Mouse (Mus musculus) thymus, postnatal 25 days (tissue): ENCODE measurements around the gene Senp8.

ENCODE experiments used
- DNase-seq: peaks from one replicate; pipeline ENCODE4 v3.0.0; 2022

Senp8 gene

DNA sequence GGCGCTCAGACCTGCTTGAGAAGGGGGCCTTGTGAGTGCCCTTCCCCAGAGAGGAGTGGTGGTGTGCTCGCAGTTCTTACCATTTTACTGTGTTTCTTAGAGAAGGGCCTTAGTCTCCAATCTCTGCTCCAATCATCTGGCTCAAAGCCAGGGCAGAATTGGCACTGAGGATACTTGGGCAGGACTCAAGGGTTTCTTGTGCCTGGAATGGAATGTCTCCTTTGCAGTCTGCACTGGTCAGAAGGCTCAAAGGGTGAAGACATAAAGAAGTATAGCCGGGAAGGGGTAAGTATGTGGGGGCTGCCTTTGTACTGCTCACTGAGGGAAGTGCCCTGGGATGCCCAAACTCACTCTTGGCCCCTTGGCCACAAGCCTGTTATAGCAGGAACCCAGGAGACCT, 41.3 kb downstream of the Senp8 start:
- DNase-seq = no peak

DNA sequence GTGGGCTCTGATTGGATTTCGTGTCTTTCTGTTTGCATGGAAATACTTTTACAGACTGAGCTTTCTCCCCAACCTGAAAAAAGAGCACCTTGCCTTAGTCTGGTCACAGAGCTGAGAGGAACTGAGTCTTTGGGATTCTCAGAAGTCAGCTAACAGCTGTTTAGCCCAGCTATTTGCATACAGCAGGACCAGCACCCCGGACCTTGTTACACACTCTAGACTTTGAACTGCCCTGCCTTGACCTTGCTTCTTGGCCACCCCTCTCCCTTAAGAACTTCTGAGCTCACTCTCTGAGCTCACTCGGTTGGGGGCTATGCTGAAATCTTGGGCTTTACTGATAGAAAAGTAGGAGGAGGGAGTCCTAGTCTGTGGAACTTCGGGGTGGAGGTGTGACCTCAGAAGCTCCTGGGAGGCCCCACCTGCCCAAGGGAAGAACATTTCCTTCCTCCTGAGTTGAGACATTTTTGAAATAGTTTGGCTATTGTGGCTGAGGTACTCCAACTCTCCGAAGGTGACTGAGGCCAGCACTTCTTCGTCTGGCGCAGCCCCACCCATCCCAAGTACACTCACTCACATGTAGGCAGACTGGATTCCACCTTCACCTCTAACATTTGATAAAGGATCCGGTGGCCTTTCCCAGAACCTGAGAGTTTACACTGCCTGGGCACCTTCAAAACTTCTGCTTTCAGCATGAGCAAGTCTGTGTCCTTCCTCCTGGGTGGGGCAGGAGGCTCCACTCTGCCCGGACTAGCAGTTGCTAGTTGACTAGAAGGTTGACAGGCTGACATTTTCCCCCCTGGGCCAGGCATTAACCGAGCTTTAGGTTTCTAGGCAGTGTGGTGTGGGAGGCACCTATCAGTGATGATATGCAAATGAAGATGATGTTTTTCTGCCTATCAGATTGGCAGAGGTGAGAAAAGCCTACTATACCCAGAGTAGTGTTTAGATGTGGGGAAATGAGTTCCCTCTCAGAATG, 43.4 kb downstream of the Senp8 start:
- peak; percentile 23 for DNase-seq

DNA sequence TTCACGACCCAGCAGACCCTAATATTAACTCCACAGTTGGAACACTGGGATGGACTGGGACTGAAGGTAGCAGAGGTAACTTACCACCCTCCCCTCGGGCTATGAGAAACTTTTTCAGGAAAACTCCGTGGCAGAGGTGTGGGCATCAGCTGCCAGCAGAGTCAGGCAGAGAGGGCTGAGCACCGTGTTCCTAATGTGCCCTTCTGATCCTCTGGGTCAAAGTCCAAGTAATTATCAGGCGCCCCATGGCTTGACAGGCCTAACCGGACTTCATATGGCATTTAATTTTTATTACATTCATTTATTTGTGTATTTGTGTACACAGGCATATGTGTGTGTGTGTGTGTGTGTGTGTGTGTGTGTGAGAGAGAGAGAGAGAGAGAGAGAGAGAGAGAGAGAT, 47.4 kb downstream of the Senp8 start:
- DNase-seq = no peak

DNA sequence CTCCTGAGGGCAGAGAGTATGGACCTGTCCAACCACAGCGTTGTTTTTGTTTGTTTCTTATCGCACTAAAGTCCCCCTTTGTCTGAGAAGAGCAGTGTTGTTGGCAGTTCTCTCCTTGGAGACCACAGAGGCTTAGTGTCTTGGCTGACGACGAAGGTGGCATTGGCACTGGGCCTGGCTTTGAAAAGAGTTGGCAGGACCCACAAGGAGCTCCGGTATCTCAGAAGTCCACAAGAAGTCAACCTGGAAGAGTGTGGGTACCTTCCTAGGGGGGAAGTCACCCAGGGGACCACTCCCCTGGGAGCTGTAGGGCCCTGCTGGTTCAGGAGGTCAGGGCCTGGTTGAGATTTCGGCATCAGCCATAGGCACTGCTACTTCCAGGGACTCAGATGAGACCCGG, 49.4 kb downstream of the Senp8 start:
- no peak for DNase-seq

DNA sequence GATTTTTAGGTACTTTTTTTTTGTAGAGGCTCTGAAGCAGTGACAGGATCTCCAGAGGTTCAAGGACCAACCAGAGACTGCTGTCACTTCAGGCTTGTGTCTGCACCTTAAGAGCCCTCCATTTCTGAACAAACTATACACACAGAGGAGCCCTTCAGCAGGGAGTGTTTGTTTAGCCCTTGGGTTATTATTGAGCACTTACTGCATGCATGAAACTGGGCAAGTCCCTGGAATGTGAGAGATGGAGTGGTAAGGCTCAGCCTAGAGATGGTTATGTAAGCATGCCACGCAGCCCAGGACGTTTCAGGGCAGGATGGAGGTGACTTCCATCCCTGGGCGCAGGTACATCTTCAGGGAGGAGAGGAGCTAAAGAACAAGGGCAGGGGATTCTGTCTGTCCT, 54.1 kb downstream of the Senp8 start:
- DNase-seq = no peak

DNA sequence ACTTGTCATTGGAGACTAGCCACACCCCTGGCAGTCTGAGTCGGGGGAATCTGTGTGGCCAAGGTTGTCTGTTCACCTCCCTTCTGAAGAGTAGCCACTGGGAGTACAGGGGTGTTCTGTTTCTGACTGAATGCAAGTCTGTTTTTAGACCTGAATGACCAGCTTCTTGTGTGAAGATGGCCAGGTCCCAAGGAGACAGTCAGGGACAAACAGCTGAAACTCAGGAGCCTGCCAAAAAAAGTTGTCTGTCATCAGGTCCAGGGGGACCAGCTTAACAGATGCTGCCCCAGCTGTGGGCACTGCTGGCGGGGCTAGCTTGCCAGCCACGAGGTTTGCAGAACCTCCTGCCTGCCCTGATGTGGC, 55.1 kb downstream of the Senp8 start:
- no peak for DNase-seq

DNA sequence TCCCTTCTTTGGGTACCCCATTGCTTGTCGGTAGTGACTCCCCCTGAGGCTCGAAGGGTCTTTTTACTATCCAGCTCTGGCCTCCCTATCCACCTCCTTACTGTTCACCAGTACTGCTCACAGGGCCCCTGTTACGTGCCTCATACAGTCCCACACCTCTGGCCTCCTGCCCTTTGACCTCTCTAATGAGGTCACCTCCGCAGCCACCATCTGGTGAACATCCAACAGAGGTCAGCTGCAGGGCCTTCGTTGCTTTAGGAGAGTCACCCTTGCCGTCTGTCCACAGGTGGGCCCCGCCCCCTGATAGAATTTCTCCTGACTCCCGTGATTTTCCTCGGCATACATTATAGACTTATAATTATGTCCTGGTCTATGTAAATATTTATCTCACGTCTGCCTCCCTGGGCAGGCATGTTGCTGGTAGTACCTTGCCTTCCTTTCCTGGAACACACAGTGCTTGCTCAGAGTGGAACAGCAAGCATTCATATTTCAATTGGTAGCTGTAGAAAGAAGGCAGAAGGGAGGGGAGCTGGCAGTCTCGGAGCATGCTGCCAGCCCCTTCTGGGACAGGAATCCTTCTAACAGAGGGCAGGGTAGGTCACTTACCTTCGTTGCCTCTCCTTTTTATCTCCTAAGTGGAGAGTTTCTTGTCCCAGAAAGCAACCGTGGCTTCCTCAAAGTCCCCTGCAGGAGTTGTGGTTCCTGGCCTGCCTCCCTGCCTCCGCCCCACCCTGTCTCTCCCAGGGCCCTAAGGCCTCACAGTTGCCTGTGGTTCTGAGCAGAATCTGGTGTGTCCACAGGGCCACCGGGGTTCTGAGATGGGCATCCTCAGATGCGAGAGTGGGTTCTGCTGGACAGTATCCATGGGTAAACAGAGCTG, 55.7 kb downstream of the Senp8 start:
- DNase-seq = no peak

DNA sequence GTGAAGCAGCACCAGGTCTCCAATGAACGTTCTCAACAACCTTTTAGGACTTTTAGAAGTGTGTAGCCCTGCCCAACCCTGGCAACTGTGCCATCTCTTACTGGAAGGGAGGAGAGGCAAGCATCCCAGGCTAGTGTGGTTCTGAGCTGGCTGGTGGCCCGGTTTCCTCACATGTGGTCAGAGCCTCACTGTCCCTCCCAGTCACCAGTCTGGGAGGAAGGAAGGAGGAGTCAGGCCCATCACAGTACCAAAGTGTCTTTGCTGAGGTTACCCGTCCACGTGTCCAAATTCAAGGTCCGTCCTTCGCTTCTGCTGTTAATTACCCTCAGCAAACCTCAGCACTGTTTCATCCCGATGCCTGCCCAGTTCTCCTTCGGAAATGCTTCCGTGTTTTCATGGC, 58.4 kb downstream of the Senp8 start:
- DNase-seq = no peak

DNA sequence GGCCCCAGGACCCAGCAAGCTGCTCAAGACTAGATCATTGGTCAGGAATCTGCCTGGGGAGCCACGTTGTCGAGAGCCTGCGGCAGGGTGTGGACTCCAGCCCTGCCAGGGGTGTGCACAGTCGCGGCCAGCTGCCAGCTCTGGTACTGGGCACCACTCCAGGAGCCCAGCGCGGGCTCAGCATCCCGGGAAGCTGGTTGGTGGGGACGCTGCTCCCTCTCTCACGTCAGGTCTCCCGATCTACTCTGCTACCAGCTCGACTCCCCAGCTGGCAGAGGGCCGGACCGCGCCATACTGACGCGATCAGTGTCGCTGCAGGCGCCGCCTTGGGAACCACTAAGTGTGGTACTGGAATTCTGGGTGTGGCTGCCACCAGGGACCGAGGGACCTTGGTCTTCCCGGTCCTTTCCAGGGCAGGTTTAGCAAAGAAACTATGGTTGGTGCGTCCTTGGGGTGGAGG, 58.8 kb downstream of the Senp8 start:
- no peak for DNase-seq

DNA sequence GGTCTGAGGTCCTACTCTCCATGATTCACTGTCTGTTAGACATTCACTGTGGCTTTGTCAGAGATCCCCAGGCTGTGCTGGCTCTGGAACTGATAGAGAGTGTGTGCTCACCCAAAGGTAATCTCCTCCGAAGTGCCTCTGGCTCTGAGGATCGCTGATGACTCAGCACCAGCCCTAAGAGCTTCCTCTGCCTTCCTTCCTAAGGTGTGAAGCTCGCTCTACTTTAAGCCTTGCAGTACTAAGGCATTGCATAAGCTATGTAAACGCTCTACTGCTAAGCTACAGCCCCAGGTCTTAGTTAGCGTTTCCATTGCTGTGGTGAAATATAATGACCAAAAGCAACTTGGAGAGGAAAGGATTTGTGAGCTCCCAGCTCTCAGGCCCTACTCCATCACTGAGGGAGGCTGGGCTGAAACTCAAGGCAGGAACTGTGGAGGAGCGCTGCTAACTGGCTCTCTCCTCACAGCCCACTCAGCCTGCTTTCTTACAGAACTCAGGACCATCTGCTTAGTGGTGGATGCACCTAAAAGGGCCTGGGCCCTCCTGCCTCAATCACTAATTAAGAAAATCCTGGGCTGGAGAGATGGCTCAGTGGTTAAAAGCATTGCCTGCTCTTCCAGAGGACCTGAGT, 63.0 kb downstream of the Senp8 start:
- no peak for DNase-seq
